Mouse (Mus musculus): ENCODE measurements around the gene Lmo1.

Lmo1 gene

GRCm38 (mm10) chr7:109175670-109176625, 941 bp upstream of the Lmo1 start:
- no peak for DNase-seq (ENCODE audit: extremely low read depth, low read depth, low spot score)

GRCm38 (mm10) chr7:109174337-109174948, 564 bp downstream of the Lmo1 start:
- DNase-seq (ENCODE audit: extremely low read depth, low read depth, low spot score) = no peak

- DNase-seq (ENCODE audit: extremely low read depth, low read depth, low spot score) = no peak
Measured at GRCm38 (mm10) chr7:109171874-109172273, 3.1 kb downstream of the Lmo1 start.

GRCm38 (mm10) chr7:109170441-109170820, 4.6 kb downstream of the Lmo1 start:
- no peak for DNase-seq (ENCODE audit: extremely low read depth, low read depth, low spot score)

GRCm38 (mm10) chr7:109169505-109170440, 5.2 kb downstream of the Lmo1 start:
- DNase-seq (ENCODE audit: extremely low read depth, low read depth, low spot score) = no peak

- DNase-seq (ENCODE audit: extremely low read depth, low read depth, low spot score) = no peak
Measured at GRCm38 (mm10) chr7:109168716-109169115, 6.3 kb downstream of the Lmo1 start.

- DNase-seq (ENCODE audit: extremely low read depth, low read depth, low spot score) = no peak
Measured at GRCm38 (mm10) chr7:109165931-109166585, 8.9 kb downstream of the Lmo1 start.

- no peak for DNase-seq (ENCODE audit: extremely low read depth, low read depth, low spot score)
Measured at GRCm38 (mm10) chr7:109154331-109154730, 20.7 kb downstream of the Lmo1 start.

- no peak for DNase-seq (ENCODE audit: extremely low read depth, low read depth, low spot score)
Measured at GRCm38 (mm10) chr7:109153538-109153937, 21.5 kb downstream of the Lmo1 start.

GRCm38 (mm10) chr7:109151088-109151487, 23.9 kb downstream of the Lmo1 start:
- DNase-seq (ENCODE audit: extremely low read depth, low read depth, low spot score) = no peak

- DNase-seq (ENCODE audit: extremely low read depth, low read depth, low spot score) = no peak
Measured at GRCm38 (mm10) chr7:109145211-109145610, 29.8 kb downstream of the Lmo1 start.

GRCm38 (mm10) chr7:109144705-109145104, 30.3 kb downstream of the Lmo1 start:
- no peak for DNase-seq (ENCODE audit: extremely low read depth, low read depth, low spot score)

- no peak for DNase-seq (ENCODE audit: extremely low read depth, low read depth, low spot score)
Measured at GRCm38 (mm10) chr7:109142564-109142963, 32.4 kb downstream of the Lmo1 start.

GRCm38 (mm10) chr7:109141753-109142152, 33.3 kb downstream of the Lmo1 start:
- DNase-seq (ENCODE audit: extremely low read depth, low read depth, low spot score) = no peak

- no peak for DNase-seq (ENCODE audit: extremely low read depth, low read depth, low spot score)
Measured at GRCm38 (mm10) chr7:109141054-109141453, 34.0 kb downstream of the Lmo1 start.

- no peak for DNase-seq (ENCODE audit: extremely low read depth, low read depth, low spot score)
Measured at GRCm38 (mm10) chr7:109139405-109139804, 35.6 kb downstream of the Lmo1 start.

- no peak for DNase-seq (ENCODE audit: extremely low read depth, low read depth, low spot score)
Measured at GRCm38 (mm10) chr7:109137441-109137840, 37.6 kb downstream of the Lmo1 start.

GRCm38 (mm10) chr7:109131565-109131964, 43.4 kb downstream of the Lmo1 start:
- DNase-seq (ENCODE audit: extremely low read depth, low read depth, low spot score) = no peak

GRCm38 (mm10) chr7:109129946-109130686, 44.9 kb downstream of the Lmo1 start:
- DNase-seq (ENCODE audit: extremely low read depth, low read depth, low spot score) = no peak

GRCm38 (mm10) chr7:109129442-109129841, 45.6 kb downstream of the Lmo1 start:
- no peak for DNase-seq (ENCODE audit: extremely low read depth, low read depth, low spot score)

All from fat pad, adult 2 months (tissue).